Comparison of ENCODE assay signal across 8 mouse cellular contexts in the genomic region with DNA sequence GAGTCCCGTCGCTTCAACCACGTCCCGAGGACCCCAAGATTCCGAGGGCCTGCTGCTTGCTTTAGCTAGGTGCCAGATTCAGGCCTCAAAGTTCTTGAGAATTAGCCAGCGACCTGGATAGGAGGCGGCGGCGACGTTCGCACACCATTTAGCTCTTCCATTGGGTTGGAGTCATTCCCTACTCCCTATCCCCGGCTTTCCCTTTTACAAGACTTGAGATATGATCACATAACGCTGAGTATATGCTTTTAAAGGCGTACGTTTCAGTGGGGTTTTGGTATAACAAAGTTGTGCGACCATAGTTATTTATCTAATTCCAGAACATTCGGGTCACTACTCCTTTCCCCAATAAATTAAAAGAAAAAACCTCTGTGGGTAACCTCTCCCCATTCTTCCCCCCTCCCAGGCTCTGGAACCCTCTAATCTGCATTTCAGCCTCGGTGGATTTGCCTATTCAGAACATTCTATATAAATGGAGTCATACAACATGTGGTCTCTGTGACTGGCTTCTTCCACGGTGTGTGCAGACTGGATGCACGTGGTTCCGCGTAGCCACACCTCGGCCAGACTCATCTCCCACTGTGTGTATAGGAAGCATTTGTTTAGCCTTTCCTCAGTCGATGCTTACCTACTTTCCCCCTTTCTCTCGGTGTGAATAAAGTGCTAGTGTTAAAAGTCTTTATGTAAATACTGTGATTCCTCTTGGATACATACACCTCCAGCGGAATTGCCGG. TPM values are rescaled to one million over a fixed set of nuclear protein-coding genes. Genes with fewer than 3 reads are reported as not detected.
DNase-seq lines count a peak whose midpoint lies in the region; ATAC-seq and TF ChIP-seq lines count a peak whose summit lies in the region.

A gene (minus strand): TSS at position 351 of the 734 bp plus-strand sequence.

- no peaks in the 10 kb centered on the region for H3K9me3 ChIP-seq in liver, embryonic 11.5 days (ENCODE audit: control insufficient read depth, low read length)

- H3K4me3 ChIP-seq in cerebellum, adult 2 months (replicated peaks; ENCODE audit: insufficient read depth, low read depth, low read length) = peak within 1 kb of the TSS; percentile 91
- peak within 1 kb of the TSS; percentile 65 for H3K4me3 ChIP-seq in testis, adult 2 months (ENCODE audit: control insufficient read depth, low read depth, low read length)
- peak within 1 kb of the TSS; percentile 72 for H3K4me3 ChIP-seq in liver, embryonic 11.5 days (ENCODE audit: low read depth, low read length)

- intact Hi-C loops in heart, postnatal 10 days (cut with DNase I) = loop anchor here (5.0 kb wide), 2 partner anchors 195 to 295 kb away; a partner anchor contains a TSS

- peak in 1 of 2 experiments; percentile 28 for DNase-seq in cerebellum, adult 2 months
- DNase-seq in cerebellum, postnatal 36 days = no peak
- no peak for DNase-seq in testis, postnatal 14 days (ENCODE audit: low spot score)
- DNase-seq in heart, postnatal 10 days = peak in 1 of 2 experiments; percentile 16
- no peak for DNase-seq in liver, embryonic 11.5 days (ENCODE audit: low spot score)
- no peak for DNase-seq in yolk sac, embryonic 10.5 days (ENCODE audit: low spot score)

- ATAC-seq in liver, embryonic 11.5 days (replicated peaks; ENCODE audit: low FRiP score) = no peak
- no peak for ATAC-seq in CD4-positive, CD25-positive, alpha-beta regulatory T cell, adult 4 months

- H3K36me3 ChIP-seq in testis, adult 2 months (ENCODE audit: control insufficient read depth, insufficient read depth, low read length) = no peaks in the 10 kb centered on the region
- H3K36me3 ChIP-seq in liver, embryonic 11.5 days (ENCODE audit: control insufficient read depth, insufficient read depth, low read length) = no peaks in the 10 kb centered on the region

- H3K27ac ChIP-seq in cerebellum, adult 2 months (ENCODE audit: insufficient read depth, low read length) = peak within 1 kb of the TSS; percentile 87
- peak within 1 kb of the TSS; percentile 7; the same call in 1 of the 2 replicates for H3K27ac ChIP-seq in testis, adult 2 months (ENCODE audit: control insufficient read depth, insufficient read depth, low read depth, low read length)
- H3K27ac ChIP-seq in liver, embryonic 11.5 days (ENCODE audit: low read depth, low read length) = no peak within 1 kb of the TSS

- peaks cover 19% of the 10 kb centered on the region for H3K4me1 ChIP-seq in cerebellum, adult 2 months (ENCODE audit: control insufficient read depth, insufficient read depth, low read length)
- peaks cover 8% of the 10 kb centered on the region for H3K4me1 ChIP-seq in testis, adult 2 months (ENCODE audit: control insufficient read depth, insufficient read depth, low read length)
- H3K4me1 ChIP-seq in liver, embryonic 11.5 days (replicated peaks; ENCODE audit: control insufficient read depth, insufficient read depth, low read length) = peaks cover 4% of the 10 kb centered on the region; the same call in 1 of the 2 replicates

- peak within 1 kb of the TSS; percentile 60 for H3K9ac ChIP-seq in liver, embryonic 11.5 days (ENCODE audit: low read depth, low read length)

- TF ChIP-seq CTCF in cerebellum, adult 2 months (IDR thresholded peaks at IDR 0.05; ENCODE audit: borderline replicate concordance, insufficient read depth, low read depth, low read length) = no peak
- TF ChIP-seq CTCF in testis, adult 2 months (IDR thresholded peaks at IDR 0.05; ENCODE audit: control insufficient read depth, insufficient read depth, insufficient replicate concordance, low read depth, low read length) = no peak

- TF ChIP-seq POLR2A in cerebellum, adult 2 months (IDR thresholded peaks at IDR 0.05; ENCODE audit: borderline replicate concordance, insufficient read depth, low read length) = no peak
- TF ChIP-seq POLR2A in testis, adult 2 months (IDR thresholded peaks at IDR 0.05; ENCODE audit: control insufficient read depth, low read depth, low read length) = no peak

- WGBS in cerebellum, adult 2 months = 14% methylated on average over 27 of the region's 27 CpGs
- whole genome bisulfite sequencing in liver, embryonic 11.5 days = 16% methylated on average over 27 of the region's 27 CpGs

- peak within 1 kb of the TSS; percentile 94 for H3K4me2 ChIP-seq in liver, embryonic 11.5 days

- H3K27me3 ChIP-seq in cerebellum, adult 2 months (ENCODE audit: control insufficient read depth, insufficient read depth, low read length) = no peaks in the 10 kb centered on the region
- H3K27me3 ChIP-seq in testis, adult 2 months (ENCODE audit: control insufficient read depth, insufficient read depth, low read length) = no peaks in the 10 kb centered on the region
- H3K27me3 ChIP-seq in liver, embryonic 11.5 days (replicated peaks; ENCODE audit: control insufficient read depth, insufficient read depth, low read length) = peaks cover 48% of the 10 kb centered on the region

RNA-seq across cellular contexts. Expression of the gene that starts here (rescaled TPM):
- polyA plus RNA-seq in cerebellum, adult 2 months (2012; rRNA removed) = 68.9 and 81.5 TPM in 2 replicates
- 17.2 and 20.2 TPM in 2 replicates for polyA plus RNA-seq in testis, adult 2 months (2012; rRNA removed)
- 10 to 100 TPM; 10.1 to 12.2 TPM for total RNA-seq in heart, postnatal 10 days (2021)
- polyA plus RNA-seq in liver, embryonic 11.5 days (2014; fragmentation: Nextera tagmentation; extraction: Ambion mirVana) = 4.8 and 5.5 TPM in 2 replicates
- polyA plus RNA-seq in CD4-positive, CD25-positive, alpha-beta regulatory T cell, adult 4 months (2017; shearing (Covaris generic)) = not detected
